Mouse (Mus musculus): Measurements from ENCODE around the gene Lgmn. TPM values are rescaled to one million over a fixed set of nuclear protein-coding genes. Genes with fewer than 3 reads are reported as not detected.

The Lgmn gene
- total RNA-seq, 2 experiments from 2014 or later, result 26.2 to 27.7 TPM

- DNase-seq, result no peak
- intact Hi-C loops (cut with DNase I), result no loop called here
These were observed 78.1 kb downstream of the Lgmn start for GRCm38 (mm10) chr12:102361189-102362161.

GRCm38 (mm10) chr12:102359390-102359789 lies 80.2 kb downstream of the Lgmn start:
- intact Hi-C loops (cut with DNase I), result no loop called here
- DNase-seq, result no peak

GRCm38 (mm10) chr12:102356781-102357180 lies 82.8 kb downstream of the Lgmn start:
- DNase-seq, result no peak
- intact Hi-C loops (cut with DNase I), result no loop called here

- no peak for DNase-seq
- intact Hi-C loops (cut with DNase I), result no loop called here
These were observed 83.8 kb downstream of the Lgmn start for GRCm38 (mm10) chr12:102355784-102356183.

GRCm38 (mm10) chr12:102354126-102354984 lies 85.3 kb downstream of the Lgmn start:
- DNase-seq, result no peak
- intact Hi-C loops (cut with DNase I), result no loop called here

GRCm38 (mm10) chr12:102350997-102351396 lies 88.6 kb downstream of the Lgmn start:
- intact Hi-C loops (cut with DNase I), result no loop called here
- no peak for DNase-seq

GRCm38 (mm10) chr12:102348447-102348846 lies 91.2 kb downstream of the Lgmn start:
- intact Hi-C loops (cut with DNase I), result no loop called here
- no peak for DNase-seq

GRCm38 (mm10) chr12:102346507-102346906 lies 93.1 kb downstream of the Lgmn start:
- no peak for DNase-seq
- intact Hi-C loops (cut with DNase I), result no loop called here

GRCm38 (mm10) chr12:102345031-102345815 lies 94.4 kb downstream of the Lgmn start:
- intact Hi-C loops (cut with DNase I), result no loop called here
- no peak for DNase-seq

Other genes with a start within 250 kb of the Lgmn start
- gene Rin3, start 156.8 kb downstream of the Lgmn start, total RNA-seq (2021), result 1 to 10 TPM; 6.7 to 7.9 TPM
- gene Golga5, start 29.3 kb upstream of the Lgmn start, total RNA-seq (2021), result 10 to 100 TPM; 19.6 to 24.5 TPM
- not detected for gene Chga, start 115.2 kb upstream of the Lgmn start, total RNA-seq (2021)

Measured in gastrocnemius, postnatal 36 days (tissue).